Mouse (Mus musculus) stomach, adult 2 months (tissue): Measurements from ENCODE around the gene Ldlrad2. TPM values are rescaled to one million over a fixed set of nuclear protein-coding genes. Genes with fewer than 3 reads are reported as not detected.

Experiments
- polyA plus RNA-seq: library from polyadenylated mRNA; depleted of rRNA; stranded (reverse); fragments of >200 nt; gene quantifications from 2 replicates; pipeline ENCODE4 v1.2.3, GENCODE M21; 2012; rRNA removed

Ldlrad2 gene
- not detected in 2 replicates for polyA plus RNA-seq

DNA sequence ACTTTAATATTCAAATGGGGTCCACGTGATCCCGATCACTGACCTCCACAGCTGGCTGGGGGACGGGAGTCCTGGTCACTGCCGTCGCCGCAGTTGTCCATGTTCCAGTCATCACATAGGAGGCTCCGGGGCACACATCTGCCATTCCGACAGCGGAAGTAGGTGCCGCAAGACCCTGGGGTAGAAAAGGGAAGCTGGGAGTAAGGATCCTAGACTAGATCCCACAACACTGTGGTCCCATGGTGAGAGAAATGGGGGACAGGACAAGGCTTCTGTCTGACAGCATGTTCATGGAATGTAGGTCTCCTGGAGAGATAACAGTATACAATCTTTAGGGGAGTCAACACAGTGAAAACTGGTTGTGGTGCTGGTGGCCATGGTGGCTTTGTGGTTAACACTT, at the start of gene Ldlrad2:
TSS of gene Ldlrad2 (minus strand) at position 101 of the 400 bp plus-strand sequence.

DNA sequence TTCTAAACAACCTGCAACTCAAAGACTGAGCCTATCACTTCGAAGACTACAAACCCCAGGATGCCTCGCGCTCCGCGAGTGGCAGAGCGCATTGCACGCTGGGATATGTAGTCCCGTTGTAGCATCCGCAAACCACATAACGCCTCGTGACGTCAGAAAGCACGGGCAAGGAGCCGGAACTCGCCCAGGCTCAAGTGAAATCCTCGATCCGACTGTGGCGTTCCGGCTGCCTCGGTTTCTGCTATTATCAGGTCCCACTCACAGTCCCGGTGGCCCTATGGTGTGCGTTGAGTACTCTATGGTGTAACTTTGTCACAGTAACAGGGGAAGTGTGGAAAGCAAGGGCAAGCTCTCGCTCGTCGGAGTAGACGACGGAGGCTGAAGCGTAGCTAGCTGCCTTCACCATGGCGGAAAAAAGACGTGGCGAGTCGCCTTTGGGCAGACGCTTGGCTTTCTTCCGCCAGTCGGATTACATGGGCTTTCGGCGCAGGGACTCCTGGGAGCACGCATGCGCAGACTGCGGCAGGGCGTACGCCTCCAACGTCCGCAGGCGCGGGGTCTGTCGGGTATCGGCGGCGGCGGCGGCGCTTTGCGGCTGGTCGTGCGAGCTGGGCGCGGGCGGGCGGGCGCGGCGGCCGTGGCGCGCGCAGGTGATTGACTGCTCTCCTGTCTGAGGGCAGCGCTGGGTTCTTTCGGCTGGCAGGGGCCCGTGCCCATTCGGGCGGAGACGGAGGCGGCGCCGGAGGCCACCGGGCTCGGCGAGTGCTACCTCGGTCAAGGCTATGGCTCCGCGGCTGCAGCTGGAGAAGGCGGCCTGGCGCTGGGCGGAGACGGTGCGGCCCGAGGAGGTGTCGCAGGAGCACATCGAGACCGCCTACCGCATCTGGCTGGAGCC, 19.5 kb upstream of the Ldlrad2 start, which contains the start of gene Usp48:
TSS of gene Usp48 (plus strand) at position 155 of the 895 bp plus-strand sequence.

Other genes with a start within 250 kb of the Ldlrad2 start
- gene Cdc42, start 216.8 kb downstream of the Ldlrad2 start, polyA plus RNA-seq = 8.3 and 11.2 TPM in 2 replicates
- gene Cela3a, start 164.8 kb downstream of the Ldlrad2 start, polyA plus RNA-seq = not detected in 2 replicates
- 0.79 and 0.88 TPM in 2 replicates for gene Cela3b, start 144.0 kb downstream of the Ldlrad2 start, polyA plus RNA-seq
- not detected in 2 replicates for gene 1700013G24Rik, start 121.3 kb downstream of the Ldlrad2 start, polyA plus RNA-seq
- 60.9 and 62.5 TPM in 2 replicates for gene Hspg2, start 105.8 kb downstream of the Ldlrad2 start, polyA plus RNA-seq
- gene Usp48, start 19.2 kb upstream of the Ldlrad2 start, polyA plus RNA-seq = 15.7 and 21.1 TPM in 2 replicates
- gene Rap1gap, start 90.2 kb upstream of the Ldlrad2 start, polyA plus RNA-seq = 190 and 238 TPM in 2 replicates
- gene Alpl, start 221.8 kb upstream of the Ldlrad2 start, polyA plus RNA-seq = 2.4 and 3.2 TPM in 2 replicates